9 mouse cellular contexts compared by ENCODE assay signal in the genomic region with DNA sequence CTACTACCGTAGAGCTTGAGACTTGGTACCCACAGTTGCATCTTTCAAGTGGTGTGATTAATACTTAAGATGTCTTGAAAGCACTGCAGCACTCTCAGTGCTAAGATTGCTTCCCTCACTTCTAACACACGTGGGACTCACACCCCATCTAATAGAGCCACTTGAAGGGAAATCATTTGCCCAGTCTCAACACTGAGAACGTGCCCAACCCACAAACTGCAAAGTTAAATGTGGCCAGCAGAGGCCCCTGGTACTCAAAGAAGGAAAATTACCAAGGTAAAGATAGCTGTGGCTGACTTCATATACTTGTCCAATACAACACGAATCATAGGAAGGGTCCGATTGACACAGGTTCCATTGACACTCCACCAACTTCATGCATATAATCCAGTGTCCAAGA.
A peak's percentile ranks its signal among the peaks of the same experiment; 100 is the strongest.
DNase-seq lines count a peak whose midpoint lies in the region; ATAC-seq and TF ChIP-seq lines count a peak whose summit lies in the region.
"Had no signal": no experiment of that assay in that cellular context is flagged by ENCODE, and none has a peak within 500 bp of the region (broad histone marks: within the 10 kb centered on the region; RNA-seq: fewer than 3 reads in every experiment).

No protein-coding gene starts in this region.

- no peak overlapping the region for H3K9ac ChIP-seq in midbrain, embryonic 11.5 days (ENCODE audit: low read length)
- H3K9ac ChIP-seq: neural tube, embryonic 13.5 days had no signal

- TF ChIP-seq CTCF in gastrocnemius, adult 2 months (IDR thresholded peaks at IDR 0.05): peak; percentile 49

- no peaks in the 10 kb centered on the region for H3K9me3 ChIP-seq in midbrain, embryonic 11.5 days (ENCODE audit: control insufficient read depth, low read length)
- H3K9me3 ChIP-seq: neural tube, embryonic 13.5 days had no signal

- H3K4me1 ChIP-seq in midbrain, embryonic 11.5 days (ENCODE audit: control insufficient read depth, insufficient read depth, low read length): no peaks in the 10 kb centered on the region
- H3K4me1 ChIP-seq: neural tube, embryonic 13.5 days had no signal

- ATAC-seq in granulocyte monocyte progenitor cell, adult 5-6 weeks (replicated peaks; ENCODE audit: poor library complexity, severe bottlenecking): peak; percentile 44; the same call in 1 of the 2 replicates
- no peak for ATAC-seq in midbrain, embryonic 11.5 days (ENCODE audit: low FRiP score)

- intact Hi-C loops in gastrocnemius, adult 2 months (cut with DNase I): loop anchor here (2.0 to 5.0 kb wide), 2 partner anchors 296 to 349 kb away; no protein-coding TSS in a partner anchor
- intact Hi-C loops in gastrocnemius, postnatal 14 days (cut with DNase I; ENCODE audit: low total_unique reads): no loop called here

- H3K4me2 ChIP-seq in midbrain, embryonic 11.5 days: no peak overlapping the region
- H3K4me2 ChIP-seq: neural tube, embryonic 13.5 days had no signal

- 61% methylated on average over 5 of the region's 5 CpGs for WGBS in midbrain, embryonic 11.5 days

- no peak overlapping the region for H3K4me3 ChIP-seq in gastrocnemius, adult 2 months
- H3K4me3 ChIP-seq in midbrain, embryonic 11.5 days (ENCODE audit: low read depth, low read length): no peak overlapping the region
- H3K4me3 ChIP-seq: neural tube, embryonic 13.5 days had no signal

- H3K27me3 ChIP-seq in midbrain, embryonic 11.5 days (ENCODE audit: control insufficient read depth, insufficient read depth, low read length): no peaks in the 10 kb centered on the region
- H3K27me3 ChIP-seq: neural tube, embryonic 13.5 days had no signal

- H3K27ac ChIP-seq in gastrocnemius, adult 2 months: no peak overlapping the region
- no peak overlapping the region for H3K27ac ChIP-seq in midbrain, embryonic 11.5 days (ENCODE audit: low read depth, low read length)
- H3K27ac ChIP-seq: neural tube, embryonic 13.5 days had no signal

- DNase-seq in gastrocnemius, adult 2 months: no peak
- DNase-seq in gastrocnemius, postnatal 14 days: no peak
- peak; percentile 36 for DNase-seq in testis, postnatal 10 days (ENCODE audit: low spot score)
- DNase-seq in testis, postnatal 14 days (ENCODE audit: low spot score): no peak
- peak; percentile 16 for DNase-seq in telencephalon, adult 2 months (ENCODE audit: low read depth, low spot score)
- DNase-seq in midbrain, embryonic 11.5 days (ENCODE audit: low spot score, missing footprints): no peak
- DNase-seq in yolk sac, embryonic 10.5 days (ENCODE audit: low spot score): no peak

- no peaks in the 10 kb centered on the region for H3K36me3 ChIP-seq in midbrain, embryonic 11.5 days (ENCODE audit: control insufficient read depth, insufficient read depth, low read length)
- H3K36me3 ChIP-seq: neural tube, embryonic 13.5 days had no signal

Comparison
In these comparisons a context has a peak if more than half of its experiments do, and no peak if none do; other contexts are left out.
1. DNase-seq: peak in testis, postnatal 10 days (single experiment) and telencephalon, adult 2 months (single experiment); none in gastrocnemius, adult 2 months (single experiment), gastrocnemius, postnatal 14 days (single experiment), testis, postnatal 14 days (single experiment), midbrain, embryonic 11.5 days (single experiment) and yolk sac, embryonic 10.5 days (single experiment).